Mouse (Mus musculus): ENCODE results near the gene Rem1.

DNA sequence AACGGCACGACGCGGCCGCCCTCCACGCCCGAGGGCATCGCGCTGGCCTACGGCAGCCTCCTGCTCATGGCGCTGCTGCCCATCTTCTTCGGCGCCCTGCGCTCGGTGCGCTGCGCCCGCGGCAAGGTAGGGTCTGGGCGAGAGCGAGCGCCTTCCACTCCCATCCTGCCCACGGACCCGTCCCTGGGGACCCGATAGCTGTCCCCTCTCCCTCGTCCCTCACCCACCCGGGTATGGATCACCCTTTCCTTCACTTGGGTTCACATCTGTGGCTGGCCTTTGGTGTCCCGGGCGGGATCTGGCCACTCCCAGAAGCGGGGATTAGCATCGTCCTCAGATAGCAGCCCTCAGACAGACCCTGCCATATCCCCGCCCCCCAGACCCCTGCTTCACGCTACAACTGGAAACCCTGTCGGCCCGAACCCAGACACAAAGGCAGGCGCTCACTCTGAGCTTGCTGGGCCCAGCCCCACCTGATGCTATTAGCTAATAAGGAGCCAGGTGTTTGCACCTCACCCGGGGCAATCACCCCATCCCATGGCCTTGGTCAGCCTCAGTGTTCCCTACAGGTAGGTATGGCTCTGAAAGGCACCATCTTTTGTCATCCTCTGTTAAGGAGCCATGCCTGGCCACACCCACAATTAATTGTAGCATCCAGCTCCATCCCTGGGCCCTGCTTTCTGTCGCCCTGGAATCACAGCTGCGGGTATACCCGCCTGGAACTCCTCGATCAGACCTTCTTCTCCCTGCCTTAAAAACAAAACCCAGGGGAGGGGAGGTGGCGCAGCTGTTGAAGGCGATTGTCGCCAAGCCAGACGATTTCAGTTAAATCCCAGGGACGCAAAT, 43.1 kb downstream of the Rem1 start:
- TF ChIP-seq GATA1 (IDR thresholded peaks at IDR 0.05; ENCODE audit: borderline replicate concordance, low read length) (no peak), TAL1 (conservative IDR thresholded peaks at IDR 0.05; ENCODE audit: low read depth, low read length) (no peak)
